Mouse (Mus musculus): ENCODE measurements around the gene Gtf2ird1.
"Not testable (repeated sequence)": the region's sequence is repeated elsewhere in the genome, so short reads cannot be mapped to it uniquely, and the experiment has no call there.

The Gtf2ird1 gene

DNA sequence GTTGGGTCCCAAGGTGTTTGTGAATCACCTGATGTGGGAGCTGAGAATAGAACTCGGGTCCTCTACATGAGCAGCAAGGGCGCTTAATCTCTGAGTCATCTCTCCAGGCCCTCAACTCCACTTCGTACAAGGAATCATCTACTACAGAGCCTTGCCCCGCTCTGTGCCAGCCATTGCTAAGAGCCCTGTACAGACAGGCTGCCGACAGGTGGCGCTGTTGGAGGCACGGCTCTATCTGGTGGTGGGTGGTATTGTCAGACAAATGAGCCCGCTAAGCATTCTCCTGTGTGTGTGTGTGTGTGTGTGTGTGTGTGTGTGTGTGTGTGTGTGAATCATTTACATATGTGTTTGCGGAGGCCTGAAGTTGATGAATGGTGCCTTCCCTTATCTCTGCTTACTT lies 111.1 kb downstream of the Gtf2ird1 start:
- DNase-seq (ENCODE audit: low spot score in 2 of 2), result peak in 1 of 2 experiments; percentile 39

DNA sequence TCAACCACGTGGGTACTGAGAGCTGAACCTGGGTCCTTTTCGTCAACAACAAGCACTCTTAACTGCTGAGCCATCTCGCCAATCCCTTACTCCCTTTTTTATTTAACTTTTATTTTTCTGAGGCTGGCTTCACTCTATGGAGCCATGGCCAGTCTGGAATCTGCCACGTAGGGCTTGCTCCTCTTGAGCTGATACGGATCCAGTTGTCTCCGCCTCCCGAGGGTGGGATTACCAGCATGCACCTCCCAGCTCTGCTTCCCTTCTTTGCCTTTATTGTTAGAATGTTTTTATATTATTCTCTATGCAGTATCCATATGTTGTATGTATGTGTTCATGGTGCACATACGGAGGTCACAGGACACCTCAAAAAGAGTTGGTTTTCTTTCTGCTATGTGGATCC lies 112.4 kb downstream of the Gtf2ird1 start:
- no peak for DNase-seq (ENCODE audit: low spot score in 2 of 2)

DNA sequence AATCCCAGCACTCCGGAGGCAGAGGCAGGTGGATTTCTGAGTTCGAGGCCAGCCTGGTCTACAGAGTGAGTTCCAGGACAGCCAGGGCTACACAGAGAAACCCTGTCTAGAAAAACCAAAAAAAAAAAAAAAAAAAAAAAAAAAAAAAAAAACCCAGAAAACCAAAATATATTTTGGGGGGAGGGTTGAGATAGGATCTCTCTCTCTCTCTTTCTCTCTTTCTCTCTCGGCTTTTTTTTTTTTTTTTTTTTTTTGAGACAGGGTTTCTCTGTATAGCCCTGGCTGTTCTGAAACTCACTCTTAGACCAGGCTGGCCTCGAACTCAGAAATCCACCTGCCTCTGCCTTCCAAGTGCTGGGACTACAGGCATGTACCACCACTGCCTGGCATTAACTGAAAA lies 113.0 kb downstream of the Gtf2ird1 start:
- DNase-seq (ENCODE audit: low spot score in 2 of 2), result not testable (repeated sequence)

DNA sequence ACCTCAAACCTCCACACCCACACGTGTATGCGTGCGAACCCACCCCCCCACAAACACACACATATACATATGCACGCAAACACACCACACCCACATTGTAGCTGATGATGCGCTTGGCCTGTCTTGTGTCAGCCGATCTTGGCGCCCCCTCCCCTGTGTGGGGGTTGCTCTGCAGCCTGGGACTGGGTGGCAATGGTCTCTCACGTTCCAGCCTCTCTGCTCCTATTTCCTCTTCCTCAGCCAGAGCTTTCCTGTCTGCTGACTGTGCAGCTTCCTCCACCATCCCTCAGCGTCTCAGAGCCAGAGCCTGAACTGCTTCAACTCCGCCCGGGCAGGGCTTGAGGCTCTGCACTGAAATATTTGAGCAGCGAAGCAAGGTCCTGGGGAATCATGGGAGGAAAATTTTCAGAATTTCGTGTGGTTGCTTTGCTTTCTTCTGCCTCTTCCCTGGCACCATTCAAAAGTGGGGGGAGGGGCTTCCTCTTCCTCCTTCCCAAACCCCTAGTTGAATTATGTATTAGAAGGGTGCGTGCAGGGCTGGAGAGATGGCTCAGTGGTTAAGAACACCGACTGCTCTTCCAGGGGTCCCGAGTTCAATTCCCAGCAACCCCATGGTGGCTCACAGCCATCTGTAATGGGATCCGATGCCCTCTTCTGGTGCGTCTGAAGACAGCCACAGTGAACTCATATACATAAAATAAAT lies 113.9 kb downstream of the Gtf2ird1 start:
- peak in 1 of 2 experiments; percentile 45 for DNase-seq (ENCODE audit: low spot score in 2 of 2)

DNA sequence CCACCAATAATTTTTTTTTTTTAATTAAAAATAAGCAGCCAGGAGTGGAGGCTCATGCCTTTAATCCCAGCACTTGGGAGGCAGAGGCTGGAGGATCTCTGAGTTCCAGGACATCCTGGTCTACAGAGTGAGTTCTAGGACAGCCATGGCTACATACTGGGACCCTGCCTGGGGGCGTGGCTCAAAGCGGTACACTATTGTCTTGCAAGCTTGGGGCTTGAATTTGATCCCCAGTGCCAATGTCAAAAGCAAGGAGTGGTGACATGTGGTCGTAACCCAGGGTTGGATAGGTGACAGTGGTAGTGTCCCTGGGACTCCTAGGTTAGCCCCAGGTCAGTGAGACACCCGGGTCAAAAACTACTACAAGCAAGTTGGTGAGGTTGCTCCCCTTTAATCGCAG lies 114.8 kb downstream of the Gtf2ird1 start:
- no peak for DNase-seq (ENCODE audit: low spot score in 2 of 2)

DNA sequence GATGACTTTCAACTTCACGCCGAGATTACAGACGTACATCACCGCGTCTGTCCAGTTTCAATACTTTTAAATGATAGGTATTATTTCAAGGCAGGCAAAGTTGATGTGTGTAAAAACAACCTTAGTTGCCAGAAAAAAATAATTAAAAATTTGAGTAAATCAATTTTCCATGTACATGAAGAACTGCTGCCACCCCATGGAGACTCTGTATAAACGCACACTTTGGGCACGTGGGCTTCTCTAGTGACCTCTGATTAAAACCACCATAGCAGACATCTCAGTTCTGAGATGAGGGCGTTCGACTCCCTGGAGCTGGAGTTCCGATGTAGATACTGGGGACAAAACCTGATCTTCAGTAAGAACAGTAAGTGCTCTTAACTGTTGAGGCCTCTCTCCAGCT lies 115.2 kb downstream of the Gtf2ird1 start:
- DNase-seq (ENCODE audit: low spot score in 2 of 2), result no peak

DNA sequence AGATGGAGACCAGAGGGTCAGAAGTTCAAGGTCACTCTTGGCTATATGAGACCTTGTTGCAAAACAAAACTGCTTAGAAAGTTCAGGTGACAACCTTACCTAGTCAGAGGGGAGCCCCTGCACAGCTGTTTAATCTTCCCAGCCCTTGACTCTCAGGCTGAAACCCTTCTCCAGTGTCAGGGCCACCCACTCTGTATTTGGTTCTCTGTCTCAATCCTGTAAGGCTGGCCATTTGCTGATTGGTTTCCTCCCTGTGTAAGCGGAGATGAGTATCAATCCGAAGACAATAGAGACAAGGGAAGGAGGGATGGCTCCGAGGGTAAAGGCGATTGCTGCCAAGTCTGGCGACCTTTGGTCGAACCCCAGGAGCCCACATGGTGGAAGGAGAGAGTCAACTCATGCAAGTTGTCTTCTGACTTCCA lies 116.4 kb downstream of the Gtf2ird1 start:
- no peak for DNase-seq (ENCODE audit: low spot score in 2 of 2)

DNA sequence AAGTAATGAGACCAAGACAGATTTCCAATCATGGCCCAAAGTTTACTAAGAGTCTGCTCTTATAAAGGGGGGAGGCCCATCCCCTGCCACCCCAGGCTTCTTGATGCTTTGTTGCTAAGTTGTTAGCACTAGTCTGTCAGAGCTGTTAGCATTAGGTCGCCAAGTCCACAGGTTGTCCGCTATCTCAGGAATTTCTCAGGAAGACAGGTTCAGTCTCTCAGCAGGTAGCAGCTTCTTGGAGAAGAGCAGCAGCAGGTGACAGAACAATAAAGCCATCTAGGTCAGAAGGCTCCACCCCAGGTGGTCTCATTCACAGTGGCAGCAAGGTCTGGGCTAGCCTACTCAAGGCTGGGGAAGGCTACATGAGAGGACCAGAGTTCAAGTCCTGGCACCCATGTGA lies 119.5 kb downstream of the Gtf2ird1 start:
- DNase-seq (ENCODE audit: low spot score in 2 of 2), result not testable (repeated sequence)

DNA sequence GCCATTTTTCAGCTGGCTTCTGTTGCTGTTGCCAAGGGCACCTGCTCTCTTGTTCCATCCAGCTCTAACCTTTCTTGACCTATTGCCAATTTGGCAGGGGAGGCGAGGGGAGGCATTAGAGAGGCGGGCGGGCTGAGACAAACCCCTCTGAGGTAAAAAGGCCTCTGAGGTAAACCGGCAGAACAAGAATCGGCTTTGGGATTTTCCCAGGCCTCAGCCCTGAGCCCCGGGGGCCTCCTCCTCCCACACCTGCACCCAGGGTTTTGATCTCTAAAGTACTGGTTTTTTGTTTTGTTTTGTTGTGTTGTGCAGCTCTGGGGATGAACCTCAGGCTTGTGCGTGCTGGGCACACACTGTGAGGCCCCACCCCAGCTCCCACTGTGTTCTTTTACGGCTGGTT lies 123.8 kb downstream of the Gtf2ird1 start:
- DNase-seq (ENCODE audit: low spot score in 2 of 2), result no peak

DNA sequence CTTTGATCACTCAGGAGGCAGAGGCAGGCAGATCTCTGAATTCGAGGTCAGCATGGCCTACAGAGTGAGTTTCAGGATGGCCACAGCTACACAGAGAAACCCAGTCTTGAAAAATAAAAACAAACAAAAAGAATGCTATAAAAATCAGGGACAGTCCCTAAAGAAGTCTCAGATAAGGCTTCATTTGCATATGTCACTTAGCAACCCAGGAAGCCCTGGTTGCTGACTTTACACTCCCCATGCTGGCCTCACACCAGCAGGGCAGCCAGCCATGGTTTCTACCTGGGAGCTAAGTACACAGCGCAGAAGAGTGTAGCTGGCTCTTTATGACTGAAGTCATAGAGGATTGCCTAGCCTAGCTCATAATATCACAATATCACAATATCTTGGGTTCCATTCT lies 126.4 kb downstream of the Gtf2ird1 start:
- DNase-seq (ENCODE audit: low spot score in 2 of 2), result no peak

DNA sequence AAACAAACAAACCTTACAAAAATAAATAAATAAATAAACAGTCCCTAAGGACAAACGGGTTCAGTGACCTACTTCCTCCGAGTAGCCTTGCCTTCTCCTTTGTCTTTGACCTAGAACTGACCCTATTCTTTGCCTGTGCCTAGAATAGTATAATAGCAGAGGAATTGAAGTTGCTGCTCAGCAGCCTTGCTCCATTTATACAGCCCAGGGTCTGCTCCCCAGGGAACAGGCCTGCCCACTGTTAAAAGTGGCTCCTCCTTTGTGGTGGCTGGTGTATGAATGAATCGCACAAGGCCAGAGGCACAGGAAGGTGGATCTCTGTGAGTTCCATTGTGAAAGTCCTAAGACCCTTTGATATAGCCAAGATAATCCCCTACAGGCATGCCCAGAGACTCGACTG lies 127.2 kb downstream of the Gtf2ird1 start:
- no peak for DNase-seq (ENCODE audit: low spot score in 2 of 2)

DNA sequence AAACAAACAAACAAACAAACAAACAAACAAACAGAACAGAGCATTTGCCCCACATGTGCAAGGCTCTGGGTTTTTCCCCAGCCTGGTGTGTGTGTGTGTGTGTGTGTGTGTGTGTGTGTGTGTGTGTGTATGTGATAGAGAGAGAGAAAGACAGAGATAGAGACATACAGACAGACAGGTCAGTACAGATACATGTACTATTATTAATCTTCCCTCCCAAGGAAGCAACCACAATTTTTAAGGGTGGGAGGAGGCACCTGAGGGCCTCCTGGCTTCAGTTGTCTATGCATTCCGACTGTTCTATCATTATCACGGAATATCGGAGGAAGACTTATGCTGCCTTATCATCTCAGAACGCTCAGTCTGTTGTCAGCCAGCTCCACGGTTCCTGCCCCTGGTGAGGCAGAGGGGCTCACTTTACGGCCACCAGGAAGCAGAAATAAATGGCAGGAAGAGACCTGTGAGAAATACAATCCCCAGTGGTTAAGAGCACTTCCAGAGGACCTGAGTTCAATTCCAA lies 128.0 kb downstream of the Gtf2ird1 start:
- DNase-seq (ENCODE audit: low spot score in 2 of 2), result no peak

DNA sequence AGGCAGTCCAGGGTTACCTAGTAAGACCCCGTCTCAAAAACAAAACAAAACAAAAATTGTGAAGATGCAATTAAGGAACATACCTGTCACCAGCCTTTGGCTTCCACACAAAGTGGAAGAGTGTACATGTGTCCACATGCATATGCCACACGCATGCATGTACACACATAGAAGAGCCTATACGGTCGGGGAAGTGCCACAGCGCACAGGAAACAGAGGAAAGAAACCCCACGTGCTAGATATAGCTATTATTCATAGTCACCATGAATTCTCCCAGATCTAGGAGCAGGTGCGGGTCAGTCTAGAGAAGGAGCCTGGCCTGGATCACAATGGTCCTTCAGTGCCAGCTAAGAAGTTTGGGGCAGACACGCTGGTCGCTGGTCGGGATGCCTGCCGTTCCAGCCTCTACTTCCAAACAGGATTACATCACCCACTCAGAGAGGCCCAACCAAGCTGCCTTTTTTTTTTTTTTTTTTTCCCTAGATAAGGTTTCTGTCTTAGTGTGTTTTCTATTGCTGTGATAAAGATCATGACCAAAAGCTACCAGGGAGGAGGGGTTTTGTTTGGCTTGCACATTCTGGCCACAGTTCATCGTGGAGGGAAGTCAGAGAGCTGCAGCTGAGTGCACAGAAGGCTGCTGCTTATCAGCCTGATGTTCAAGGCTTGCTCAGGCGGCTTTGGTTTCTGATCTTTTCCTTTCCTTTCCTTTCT lies 130.5 kb downstream of the Gtf2ird1 start:
- no peak for DNase-seq (ENCODE audit: low spot score in 2 of 2)

DNA sequence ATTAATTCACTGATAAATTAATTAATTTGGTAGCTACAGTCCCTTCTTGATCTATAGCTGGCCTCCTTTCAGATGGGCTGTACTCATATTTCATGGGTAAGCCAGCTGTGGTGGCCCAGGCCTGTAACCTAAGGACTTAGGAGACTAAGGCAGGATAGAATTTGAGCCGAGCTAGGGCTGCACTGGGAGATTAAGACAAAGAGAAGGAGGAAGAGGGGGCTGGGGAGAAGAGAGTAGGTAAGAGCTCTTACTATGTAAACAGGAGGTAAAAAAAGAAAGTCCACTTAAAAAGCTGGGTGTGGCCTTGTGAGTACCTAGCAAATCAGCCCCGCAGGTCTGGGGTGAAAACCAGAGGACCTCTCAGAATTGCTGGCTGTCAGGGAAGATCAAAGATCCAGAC lies 132.6 kb downstream of the Gtf2ird1 start:
- no peak for DNase-seq (ENCODE audit: low spot score in 2 of 2)

DNA sequence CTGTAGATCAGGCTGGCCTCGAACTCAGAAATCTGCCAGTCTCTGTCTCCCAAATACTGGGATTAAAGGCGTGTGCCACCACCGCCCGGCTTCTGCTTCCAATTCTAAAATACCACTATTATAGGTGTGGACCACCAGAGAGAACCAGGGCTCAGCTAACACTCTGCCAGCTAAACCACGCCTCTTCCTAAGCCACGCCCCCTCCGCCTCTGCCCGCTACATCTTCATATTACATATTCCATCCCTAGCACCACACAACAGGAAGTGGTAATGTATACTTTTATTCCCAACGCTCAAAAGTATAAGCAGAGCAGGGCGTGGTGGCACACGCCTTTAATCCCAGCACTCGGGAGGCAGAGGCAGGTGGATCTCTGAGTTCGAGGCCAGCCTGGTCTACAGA lies 133.2 kb downstream of the Gtf2ird1 start:
- DNase-seq (ENCODE audit: low spot score in 2 of 2), result no peak

DNA sequence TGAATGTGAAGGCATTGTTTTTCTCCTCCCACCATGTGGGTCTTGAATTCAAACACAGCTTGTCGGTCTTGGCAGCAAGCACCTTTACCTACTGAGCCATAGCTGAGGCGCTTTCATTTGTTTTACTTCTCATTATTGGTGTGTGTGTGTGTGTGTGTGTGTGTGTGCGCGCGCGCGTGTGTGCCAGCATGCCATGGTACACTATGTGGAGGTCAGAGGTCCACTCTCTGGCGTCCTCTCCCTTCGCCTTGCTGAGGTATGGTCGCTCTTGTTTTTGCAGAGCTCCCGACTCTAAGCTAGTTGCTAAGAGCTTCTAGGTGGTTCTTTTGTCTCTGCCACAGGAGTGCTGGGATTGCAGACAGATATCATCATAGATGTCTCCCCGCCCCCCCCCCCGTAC lies 134.2 kb downstream of the Gtf2ird1 start:
- no peak for DNase-seq (ENCODE audit: low spot score in 2 of 2)

DNA sequence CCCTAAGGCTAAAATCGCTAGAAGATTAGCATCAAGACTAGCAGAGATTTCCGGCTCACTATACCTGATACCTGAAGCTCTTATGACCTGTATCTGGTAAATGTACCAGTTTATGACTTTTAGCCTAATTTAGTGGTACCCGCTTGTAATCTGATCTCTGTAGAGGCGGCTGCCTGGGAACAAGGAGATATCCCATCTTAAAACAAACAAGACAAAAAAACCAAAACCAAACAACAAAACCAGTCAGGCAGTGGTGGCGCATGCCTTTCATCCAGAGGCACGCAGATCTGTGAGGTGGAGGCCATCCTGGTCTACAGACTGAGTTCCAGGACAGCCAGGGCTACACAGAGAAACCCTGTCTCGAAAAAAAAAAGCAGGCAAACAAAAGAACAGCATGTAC lies 134.8 kb downstream of the Gtf2ird1 start:
- DNase-seq (ENCODE audit: low spot score in 2 of 2), result no peak

DNA sequence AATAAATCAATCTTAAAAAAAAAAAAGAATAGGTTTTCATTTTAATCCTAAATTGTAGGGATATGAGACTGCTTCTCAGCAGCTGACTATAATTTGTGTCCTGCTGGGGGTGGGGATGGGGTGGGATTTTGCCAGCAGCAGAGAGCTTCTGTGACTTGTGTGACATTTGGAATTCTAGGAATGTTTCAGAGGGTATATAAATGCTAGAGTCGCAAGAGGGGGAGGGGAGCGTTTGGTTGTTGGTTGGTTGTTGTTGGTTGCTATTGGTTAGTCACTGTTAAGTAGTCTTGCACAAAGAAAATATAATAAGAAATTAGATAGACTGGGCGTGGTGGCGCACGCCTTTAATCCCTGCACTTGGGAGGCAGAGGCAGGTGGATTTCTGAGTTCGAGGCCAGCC lies 137.6 kb downstream of the Gtf2ird1 start:
- no peak for DNase-seq (ENCODE audit: low spot score in 2 of 2)

DNA sequence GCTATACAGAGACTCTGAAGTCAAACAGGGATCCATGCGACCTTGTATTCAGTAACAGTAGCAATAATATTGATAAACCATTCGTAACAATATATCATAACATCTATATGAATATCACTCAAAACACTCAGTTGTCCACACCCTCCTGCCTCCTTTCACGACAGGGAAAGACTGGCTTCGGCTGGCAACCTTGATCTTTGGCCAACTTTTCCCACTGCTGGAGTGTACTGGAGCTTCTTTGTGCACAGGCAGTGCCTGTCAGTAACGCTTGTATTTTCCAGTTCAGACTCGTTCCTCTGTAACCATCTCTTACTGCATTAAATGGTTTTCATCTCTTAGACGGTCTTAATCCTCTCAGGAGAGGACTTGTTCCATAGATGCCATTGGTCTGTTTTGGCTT lies 139.8 kb downstream of the Gtf2ird1 start:
- peak in 1 of 2 experiments; percentile 60 for DNase-seq (ENCODE audit: low spot score in 2 of 2)

DNA sequence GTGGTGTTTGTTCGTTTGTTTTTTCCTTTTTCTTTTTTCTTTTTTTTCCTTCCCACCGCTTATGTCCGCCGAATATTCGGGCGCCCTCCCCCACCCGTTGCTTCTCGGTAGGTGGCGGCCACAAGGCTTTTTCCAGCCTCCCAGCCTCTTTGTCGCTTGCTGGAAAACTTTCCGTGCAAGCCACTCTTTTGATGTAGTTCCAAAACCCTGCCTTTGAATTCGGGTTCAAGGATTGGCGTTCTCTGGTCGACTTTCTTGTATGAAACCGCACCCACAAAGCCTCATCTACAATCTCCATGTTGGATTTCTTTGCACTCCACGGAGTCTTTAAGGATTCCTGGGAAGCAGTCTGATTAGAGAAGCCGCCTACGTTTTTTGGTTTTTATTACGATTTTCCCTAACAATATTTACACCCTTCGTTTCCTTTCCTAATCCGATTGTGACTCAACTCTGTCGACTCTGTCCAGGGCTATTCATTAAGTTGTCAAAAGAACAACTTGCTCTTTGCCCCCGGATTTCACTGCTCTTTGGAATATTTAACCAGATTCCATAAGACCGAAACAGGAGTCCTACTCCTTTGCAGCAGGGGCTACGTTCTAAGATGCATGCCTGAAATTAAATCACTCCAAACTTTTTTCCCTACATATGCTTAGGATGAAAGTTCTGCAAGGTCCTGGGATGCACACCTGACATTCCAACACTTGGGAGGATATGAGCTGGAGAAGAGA lies 140.7 kb downstream of the Gtf2ird1 start:
- peak; percentile 79 to 80 for DNase-seq (ENCODE audit: low spot score in 2 of 2)

DNA sequence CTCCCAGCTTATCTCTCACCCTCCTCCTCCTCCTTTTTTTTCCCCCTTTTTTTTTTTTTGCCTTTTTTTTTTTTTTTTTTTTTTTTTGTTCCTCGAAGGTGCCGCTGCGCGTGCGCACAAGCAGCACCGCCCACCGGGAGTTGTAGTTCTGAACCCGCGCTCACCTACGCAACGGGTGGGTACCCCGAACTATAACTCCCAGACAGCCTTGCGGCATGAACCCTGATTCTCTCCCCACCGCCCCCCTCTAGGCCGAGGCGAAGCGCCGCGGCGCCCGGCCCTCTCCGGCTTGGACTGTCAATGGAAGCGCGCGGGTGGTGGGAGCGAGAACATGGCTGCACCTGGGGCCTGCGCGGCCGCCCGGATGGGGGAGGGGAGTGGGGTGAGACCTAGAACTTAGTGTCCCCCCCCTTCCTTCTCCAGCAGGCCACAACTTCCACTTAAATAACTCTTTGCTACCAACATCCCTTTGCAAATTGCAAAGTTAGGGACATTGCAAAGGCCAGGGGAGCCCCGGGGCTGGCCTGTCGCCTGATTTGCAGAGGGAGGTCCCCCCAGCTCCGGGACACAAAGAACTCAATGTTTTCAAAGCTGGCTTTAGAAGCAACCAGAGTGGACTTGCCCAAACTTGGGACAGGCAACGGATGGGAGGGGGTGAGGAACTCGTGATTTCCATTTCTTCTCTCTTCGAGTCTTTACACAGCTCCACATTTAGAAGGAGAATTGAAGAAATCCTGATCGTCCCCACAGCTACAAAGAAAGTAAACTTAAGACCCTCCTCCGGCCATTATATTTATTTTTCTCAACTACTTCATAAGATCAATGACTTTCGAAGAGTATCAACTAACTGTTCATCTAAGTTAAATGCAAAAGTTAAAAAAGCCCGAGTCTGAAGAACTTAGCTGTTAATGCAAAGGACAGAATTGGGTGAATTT lies 141.6 kb downstream of the Gtf2ird1 start, which contains the start of gene Gtf2i:
Gene Gtf2i, minus strand, starts transcription at position 73 of the 935 bp plus-strand sequence.
- DNase-seq (ENCODE audit: low spot score in 2 of 2), result peak; percentile 97 to 98

Measured in right cerebral cortex, postnatal 10 days (tissue).